Mouse (Mus musculus) lung, postnatal 0 days (tissue): ENCODE data around the gene Lbx1.

Experiments used
- CTCF ChIP-seq: IDR thresholded peaks from 2 replicates; pipeline ENCODE4 v1.5.1; 2016; ENCODE audit warnings: antibody characterized with exemption, mild to moderate bottlenecking
- EP300 ChIP-seq: IDR thresholded peaks from 2 replicates; pipeline ENCODE4 v1.6.1; 2016; ENCODE audit warnings: antibody characterized with exemption, mild to moderate bottlenecking, control low read depth

GRCm38 (mm10) chr19:45216240-45216639 is 19.4 kb downstream of the Lbx1 start:
- TF ChIP-seq CTCF (peak; percentile 82), EP300 (no peak)
